Mouse (Mus musculus): ENCODE data around the gene Magi2.

Magi2 gene

GRCm38 (mm10) chr5:20598196-20598595 lies 1371.4 kb downstream of the Magi2 start:
- no peak for DNase-seq (ENCODE audit: low spot score in 2 of 2)

- DNase-seq (ENCODE audit: low spot score in 2 of 2): no peak
Observed at GRCm38 (mm10) chr5:20603756-20604469, 1377.1 kb downstream of the Magi2 start.

GRCm38 (mm10) chr5:20606497-20606896 lies 1379.7 kb downstream of the Magi2 start:
- DNase-seq (ENCODE audit: low spot score in 2 of 2): no peak

- DNase-seq (ENCODE audit: low spot score in 2 of 2): no peak
Observed at GRCm38 (mm10) chr5:20607503-20607902, 1380.7 kb downstream of the Magi2 start.

GRCm38 (mm10) chr5:20609206-20609935 lies 1382.5 kb downstream of the Magi2 start:
- no peak for DNase-seq (ENCODE audit: low spot score in 2 of 2)

GRCm38 (mm10) chr5:20610640-20611039 lies 1383.8 kb downstream of the Magi2 start:
- DNase-seq (ENCODE audit: low spot score in 2 of 2): no peak

- DNase-seq (ENCODE audit: low spot score in 2 of 2): no peak
Observed at GRCm38 (mm10) chr5:20612616-20613015, 1385.8 kb downstream of the Magi2 start.

- no peak for DNase-seq (ENCODE audit: low spot score in 2 of 2)
Observed at GRCm38 (mm10) chr5:20614891-20615290, 1388.1 kb downstream of the Magi2 start.

- peak; percentile 19 to 32 for DNase-seq (ENCODE audit: low spot score in 2 of 2)
Observed at GRCm38 (mm10) chr5:20620596-20621511, 1394.0 kb downstream of the Magi2 start.

GRCm38 (mm10) chr5:20622417-20622816 lies 1395.6 kb downstream of the Magi2 start:
- no peak for DNase-seq (ENCODE audit: low spot score in 2 of 2)

DNA sequence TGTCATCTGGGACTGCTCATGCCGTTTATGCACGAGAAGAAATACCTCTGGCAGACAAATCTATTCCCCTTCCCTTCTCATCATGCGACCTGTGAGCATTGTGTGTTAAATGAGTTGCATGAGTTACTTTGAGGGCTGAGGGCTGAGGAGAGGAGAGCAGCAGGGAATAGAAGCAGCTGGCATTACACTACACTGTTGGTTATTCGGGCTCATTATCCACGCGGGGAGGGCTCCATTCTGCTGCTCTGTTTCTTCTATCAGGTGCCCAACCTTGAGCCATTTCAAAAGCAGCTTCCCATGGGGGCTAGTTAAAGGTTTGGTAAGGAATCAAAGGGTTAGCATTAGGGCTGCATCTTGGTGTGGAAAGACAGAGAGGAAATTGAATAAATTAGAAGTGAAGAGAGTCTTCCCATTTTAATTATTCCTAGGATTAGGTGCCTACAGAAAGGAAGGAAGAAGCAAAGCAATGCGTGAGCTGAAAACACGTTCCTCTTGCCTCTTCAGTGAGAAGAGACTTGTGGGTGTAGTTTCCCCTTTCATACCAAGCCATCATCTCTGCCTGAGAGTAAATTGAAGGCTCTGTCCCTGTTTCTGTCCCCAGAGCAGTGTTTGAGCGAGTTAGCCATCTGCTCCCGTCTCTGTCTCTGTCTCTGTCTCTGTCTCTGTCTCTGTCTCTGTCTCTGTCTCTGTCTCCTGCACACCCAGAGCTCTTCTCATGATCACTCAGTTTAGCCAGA lies 1396.2 kb downstream of the Magi2 start:
- DNase-seq (ENCODE audit: low spot score in 2 of 2): no peak

DNA sequence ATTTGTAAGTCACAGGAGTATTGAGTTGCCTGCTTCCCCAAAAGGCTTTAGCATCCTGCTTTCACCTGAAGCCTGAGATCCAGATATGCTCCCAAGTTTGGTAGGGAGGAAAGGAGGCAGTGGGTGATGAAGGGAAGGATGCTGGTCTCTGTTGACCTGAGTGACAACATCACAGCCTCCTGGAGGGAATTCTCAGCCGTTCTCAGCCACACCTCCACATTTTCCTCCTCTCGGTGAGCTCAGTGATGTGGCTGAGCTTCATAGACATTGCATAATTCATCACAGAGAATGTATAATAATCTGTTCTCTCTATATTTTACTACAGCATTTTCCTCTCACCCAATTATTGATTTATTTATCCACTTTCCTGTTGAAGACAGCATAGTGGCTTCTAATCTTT lies 1398.3 kb downstream of the Magi2 start:
- no peak for DNase-seq (ENCODE audit: low spot score in 2 of 2)

- DNase-seq (ENCODE audit: low spot score in 2 of 2): peak in 1 of 2 experiments; percentile 8
Observed at GRCm38 (mm10) chr5:20628954-20629601, 1402.2 kb downstream of the Magi2 start.

GRCm38 (mm10) chr5:20634046-20634769 lies 1407.4 kb downstream of the Magi2 start:
- DNase-seq (ENCODE audit: low spot score in 2 of 2): no peak

- DNase-seq (ENCODE audit: low spot score in 2 of 2): no peak
Observed at GRCm38 (mm10) chr5:20634822-20635221, 1408.0 kb downstream of the Magi2 start.

DNA sequence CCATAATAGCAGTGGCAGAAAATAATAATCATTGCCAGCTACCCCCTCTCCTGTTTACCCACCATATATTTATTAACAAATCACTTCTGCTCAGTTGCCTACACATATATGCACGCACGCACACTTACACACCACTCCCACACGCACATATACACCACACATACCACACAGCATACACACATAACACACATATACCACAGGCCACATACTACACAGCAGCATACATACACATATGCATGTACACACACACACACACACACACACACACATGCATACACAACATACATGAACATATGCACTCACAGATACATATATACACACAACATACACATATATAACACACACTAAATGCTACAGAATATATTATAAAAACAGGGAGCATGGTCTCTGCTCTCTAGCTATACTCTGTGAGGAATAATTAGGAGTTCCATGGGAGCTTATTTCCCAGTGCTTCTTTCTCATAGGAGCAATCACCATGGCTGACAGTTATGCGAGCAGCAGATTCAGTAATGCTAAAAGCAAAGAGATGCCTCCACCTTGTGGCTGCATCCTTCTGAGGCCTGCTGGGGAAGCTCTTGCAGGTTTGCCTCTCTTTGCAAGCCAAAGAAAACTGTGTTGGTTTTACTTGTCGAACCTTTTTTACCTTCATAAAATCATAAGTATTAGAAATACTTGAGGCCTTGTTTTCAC lies 1410.6 kb downstream of the Magi2 start:
- no peak for DNase-seq (ENCODE audit: low spot score in 2 of 2)

DNA sequence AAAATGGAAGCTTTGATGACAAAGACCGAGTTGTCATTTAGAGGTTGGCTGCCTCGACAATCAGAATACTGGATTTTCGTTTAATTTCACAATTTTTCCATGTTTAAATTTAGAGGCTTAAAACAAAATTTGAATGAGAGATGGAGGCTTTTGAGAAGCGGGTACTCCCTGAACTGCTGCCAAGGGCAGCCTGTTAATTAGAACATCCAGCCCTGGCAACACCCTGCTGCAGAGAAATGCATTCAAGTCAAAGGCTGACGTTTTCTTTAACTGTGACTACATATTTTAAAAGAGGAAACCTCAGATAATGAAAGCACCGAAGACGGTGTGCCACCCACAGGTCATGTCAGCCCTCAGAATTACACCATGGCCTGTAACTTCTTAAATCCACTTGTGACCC lies 1415.4 kb downstream of the Magi2 start:
- DNase-seq (ENCODE audit: low spot score in 2 of 2): no peak

- DNase-seq (ENCODE audit: low spot score in 2 of 2): no peak
Observed at GRCm38 (mm10) chr5:20643741-20644140, 1416.9 kb downstream of the Magi2 start.

DNA sequence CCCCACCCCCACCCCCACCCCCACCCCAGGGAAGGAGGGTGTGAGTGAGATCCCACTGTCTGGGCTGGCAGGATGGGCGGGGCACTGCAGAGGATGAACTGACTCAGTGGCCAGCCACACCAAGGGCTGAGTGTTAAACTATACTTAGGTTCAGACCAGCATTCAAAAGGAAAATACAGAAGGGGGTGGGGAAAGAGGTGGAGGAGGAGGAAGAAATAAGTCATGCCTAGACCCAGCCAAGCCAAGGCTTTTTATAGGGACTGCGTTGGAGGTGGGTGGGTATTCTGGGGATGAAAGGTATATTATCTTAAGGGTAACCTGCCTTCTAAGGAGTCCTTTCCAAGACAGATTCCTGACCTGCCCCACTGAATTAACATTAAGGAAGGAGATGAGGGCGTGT lies 1420.1 kb downstream of the Magi2 start:
- no peak for DNase-seq (ENCODE audit: low spot score in 2 of 2)
